In the genomic region with DNA sequence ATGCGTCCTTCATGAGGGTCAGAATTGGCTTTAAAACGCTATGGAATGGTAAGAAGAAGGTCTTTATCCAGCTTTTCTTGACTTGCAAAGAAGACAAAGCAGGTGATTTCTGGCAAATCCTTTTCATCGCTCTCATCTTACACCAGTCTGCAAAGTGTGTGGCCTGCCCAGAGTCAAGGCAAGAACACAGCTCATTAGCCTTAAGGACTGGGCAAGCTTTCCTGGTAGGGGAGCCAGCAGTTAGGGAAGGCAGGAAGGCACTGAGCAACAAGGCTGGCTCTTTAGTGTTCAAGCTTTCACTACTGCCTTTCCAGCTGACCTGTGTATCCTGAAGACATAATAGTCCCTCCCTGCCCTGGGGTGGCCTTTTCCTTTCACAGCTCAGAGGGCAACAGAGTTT, we compare ENCODE assay signal across 16 mouse cellular contexts.
DNase-seq lines count a peak whose midpoint lies in the region; ATAC-seq lines count a peak whose summit lies in the region.
"Had no signal": no experiment of that assay in that cellular context is flagged by ENCODE, and none has a peak within 500 bp of the region (broad histone marks: within the 10 kb centered on the region; RNA-seq: fewer than 3 reads in every experiment).

No protein-coding gene starts in this region.

- ATAC-seq in embryonic facial prominence, embryonic 14.5 days (ENCODE audit: low read depth), result 0 out of 2 replicates have a peak, but pooled peaks have one; percentile 44
- ATAC-seq in forebrain, embryonic 16.5 days, result peak; percentile 62
- no peak for ATAC-seq in limb, embryonic 15.5 days (ENCODE audit: insufficient number of reproducible peaks, low FRiP score, low TSS enrichment, low read depth)
- ATAC-seq in kidney, embryonic 16.5 days (ENCODE audit: low FRiP score, low TSS enrichment), result no peak
- ATAC-seq: activated CD4-positive, CD25-positive, alpha-beta regulatory T cell, adult 4 months had no signal

- H3K9me3 ChIP-seq in embryonic facial prominence, embryonic 14.5 days (ENCODE audit: control insufficient read depth, low read length), result no peaks in the 10 kb centered on the region
- no peaks in the 10 kb centered on the region for H3K9me3 ChIP-seq in embryonic facial prominence, embryonic 10.5 days
- H3K9me3 ChIP-seq in forebrain, embryonic 16.5 days (ENCODE audit: control insufficient read depth, low read length), result no peaks in the 10 kb centered on the region
- H3K9me3 ChIP-seq in limb, embryonic 15.5 days, result no peaks in the 10 kb centered on the region
- no peaks in the 10 kb centered on the region for H3K9me3 ChIP-seq in kidney, embryonic 16.5 days (ENCODE audit: low read length)

- no peak overlapping the region for H3K9ac ChIP-seq in embryonic facial prominence, embryonic 14.5 days (ENCODE audit: low read depth, low read length)
- H3K9ac ChIP-seq in forebrain, embryonic 16.5 days (replicated peaks; ENCODE audit: low read depth, low read length), result no peak overlapping the region
- H3K9ac ChIP-seq in limb, embryonic 15.5 days, result no peak overlapping the region
- H3K9ac ChIP-seq in kidney, embryonic 16.5 days (replicated peaks; ENCODE audit: low read length), result no peak overlapping the region

- DNase-seq in embryonic facial prominence, embryonic 14.5 days (ENCODE audit: low spot score), result no peak
- DNase-seq in embryonic facial prominence, embryonic 10.5 days (ENCODE audit: low spot score), result no peak
- DNase-seq in adipocyte (ENCODE audit: low spot score) (peak; percentile 29), MN1 (ENCODE audit: low spot score) (no peak)
- DNase-seq in adrenal gland, adult (ENCODE audit: inconsistent age in 2 of 2, low spot score in 1 of 2), result no peak
- DNase-seq: B cell, adult 2 months; heart, adult 11 months; kidney, adult 9 months; liver; thymus, postnatal 14 days had no signal

- peak overlapping the region; percentile 50 for H3K27ac ChIP-seq in embryonic facial prominence, embryonic 14.5 days (replicated peaks; ENCODE audit: low read depth, low read length)
- no peak overlapping the region for H3K27ac ChIP-seq in embryonic facial prominence, embryonic 10.5 days (replicated peaks)
- peak overlapping the region; percentile 64 for H3K27ac ChIP-seq in forebrain, embryonic 16.5 days (ENCODE audit: low read length)
- H3K27ac ChIP-seq in limb, embryonic 15.5 days, result peak overlapping the region; percentile 50
- no peak overlapping the region for H3K27ac ChIP-seq in kidney, embryonic 16.5 days (ENCODE audit: low read length)

- H3K36me3 ChIP-seq in embryonic facial prominence, embryonic 14.5 days (ENCODE audit: control insufficient read depth, insufficient read depth, low read length), result no peaks in the 10 kb centered on the region
- no peaks in the 10 kb centered on the region for H3K36me3 ChIP-seq in embryonic facial prominence, embryonic 10.5 days (replicated peaks)
- H3K36me3 ChIP-seq in forebrain, embryonic 16.5 days (ENCODE audit: control insufficient read depth, insufficient read depth), result no peaks in the 10 kb centered on the region
- no peaks in the 10 kb centered on the region for H3K36me3 ChIP-seq in limb, embryonic 15.5 days
- no peaks in the 10 kb centered on the region for H3K36me3 ChIP-seq in kidney, embryonic 16.5 days (ENCODE audit: insufficient read depth, low read length)
- H3K36me3 ChIP-seq: G1E had no signal

- no peak overlapping the region for H3K4me3 ChIP-seq in embryonic facial prominence, embryonic 14.5 days (ENCODE audit: low read depth, low read length)
- H3K4me3 ChIP-seq in embryonic facial prominence, embryonic 10.5 days, result no peak overlapping the region
- H3K4me3 ChIP-seq in forebrain, embryonic 16.5 days (replicated peaks; ENCODE audit: low read length), result no peak overlapping the region
- no peak overlapping the region for H3K4me3 ChIP-seq in limb, embryonic 15.5 days
- no peak overlapping the region for H3K4me3 ChIP-seq in kidney, embryonic 16.5 days (ENCODE audit: low read length)
- H3K4me3 ChIP-seq: myocyte had no signal

- H3K27me3 ChIP-seq in embryonic facial prominence, embryonic 14.5 days (replicated peaks; ENCODE audit: control insufficient read depth, insufficient read depth, low read length), result no peaks in the 10 kb centered on the region
- H3K27me3 ChIP-seq in embryonic facial prominence, embryonic 10.5 days (replicated peaks; ENCODE audit: low read depth, poor library complexity, severe bottlenecking), result no peaks in the 10 kb centered on the region
- no peaks in the 10 kb centered on the region for H3K27me3 ChIP-seq in forebrain, embryonic 16.5 days (replicated peaks; ENCODE audit: control insufficient read depth, insufficient read depth, low read length)
- no peaks in the 10 kb centered on the region for H3K27me3 ChIP-seq in limb, embryonic 15.5 days
- H3K27me3 ChIP-seq in kidney, embryonic 16.5 days (ENCODE audit: insufficient read depth, low read length), result no peaks in the 10 kb centered on the region

- peaks cover 8% of the 10 kb centered on the region for H3K4me1 ChIP-seq in embryonic facial prominence, embryonic 14.5 days (ENCODE audit: control insufficient read depth, insufficient read depth, low read length)
- peaks cover 4% of the 10 kb centered on the region; the same call in 1 of the 2 replicates for H3K4me1 ChIP-seq in embryonic facial prominence, embryonic 10.5 days
- H3K4me1 ChIP-seq in forebrain, embryonic 16.5 days (replicated peaks; ENCODE audit: control insufficient read depth, insufficient read depth, low read length), result peaks cover 12% of the 10 kb centered on the region
- peaks cover 8% of the 10 kb centered on the region for H3K4me1 ChIP-seq in limb, embryonic 15.5 days
- no peaks in the 10 kb centered on the region for H3K4me1 ChIP-seq in kidney, embryonic 16.5 days (ENCODE audit: insufficient read depth, low read length)

- WGBS in embryonic facial prominence, embryonic 14.5 days, result 68% methylated on average over 3 of the region's 3 CpGs
- WGBS in embryonic facial prominence, embryonic 10.5 days, result 66% methylated on average over 3 of the region's 3 CpGs
- 19% methylated on average over 3 of the region's 3 CpGs for WGBS in forebrain, embryonic 16.5 days
- 49% methylated on average over 3 of the region's 3 CpGs for WGBS in limb, embryonic 15.5 days
- 73% methylated on average over 3 of the region's 3 CpGs for WGBS in kidney, embryonic 16.5 days

- H3K4me2 ChIP-seq in embryonic facial prominence, embryonic 14.5 days (ENCODE audit: low read depth, low read length), result no peak overlapping the region
- H3K4me2 ChIP-seq in forebrain, embryonic 16.5 days (ENCODE audit: low read length), result no peak overlapping the region
- no peak overlapping the region for H3K4me2 ChIP-seq in limb, embryonic 15.5 days
- H3K4me2 ChIP-seq in kidney, embryonic 16.5 days (replicated peaks; ENCODE audit: low read depth, low read length), result no peak overlapping the region

Comparison
In these comparisons a context has a peak if more than half of its experiments do, and no peak if none do; other contexts are left out.
1. H3K27ac ChIP-seq: peak in embryonic facial prominence, embryonic 14.5 days (single experiment), forebrain, embryonic 16.5 days (single experiment) and limb, embryonic 15.5 days (single experiment); none in embryonic facial prominence, embryonic 10.5 days (single experiment) and kidney, embryonic 16.5 days (single experiment).
2. ATAC-seq: peak in embryonic facial prominence, embryonic 14.5 days (single experiment) and forebrain, embryonic 16.5 days (single experiment); none in limb, embryonic 15.5 days (single experiment) and kidney, embryonic 16.5 days (single experiment).